Mouse (Mus musculus) ES-Bruce4 (cell line): ENCODE data around the gene Arhgap23.

ENCODE experiments used
- CTCF ChIP-seq: IDR thresholded peaks from one replicate; pipeline ENCODE4 v1.8.1; 2011; ENCODE audit warnings: low read depth, low read length
- POLR2A ChIP-seq: IDR thresholded peaks from one replicate; pipeline ENCODE4 v1.8.1; 2011; ENCODE audit warnings: low read length; ENCODE audit not compliant: insufficient read depth

- TF ChIP-seq CTCF = no peak
- TF ChIP-seq POLR2A = no peak
Observed at GRCm38 (mm10) chr11:97465957-97466356, 50.6 kb downstream of the Arhgap23 start.
